In the genomic region with DNA sequence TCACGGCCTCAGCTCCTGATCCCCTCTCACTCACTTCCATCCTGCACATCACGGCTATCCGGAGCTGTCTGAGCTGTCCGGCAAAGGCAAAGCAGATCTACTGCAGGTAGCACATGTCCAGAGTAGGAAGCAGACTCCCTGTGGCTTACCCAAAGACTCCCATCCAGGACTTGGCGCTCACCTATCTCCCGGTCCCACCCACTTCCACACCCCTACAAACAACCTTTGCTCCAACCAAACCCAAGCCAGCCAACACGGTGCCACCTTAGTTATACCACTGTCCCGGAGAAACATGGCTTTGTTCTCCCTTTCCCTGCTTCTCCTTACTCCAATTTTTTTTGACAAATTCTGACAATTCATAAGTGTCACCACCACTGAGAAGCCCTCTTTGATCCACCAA, we compare ENCODE assay signal across 16 mouse cellular contexts. TPM values are rescaled to one million over a fixed set of nuclear protein-coding genes. Genes with fewer than 3 reads are reported as not detected.
"Had no signal": no experiment of that assay in that cellular context is flagged by ENCODE, and none has a peak within 500 bp of the region (broad histone marks: within the 10 kb centered on the region; RNA-seq: fewer than 3 reads in every experiment).

No protein-coding gene starts in this region.

- H3K27me3 ChIP-seq: liver, embryonic 12.5 days; lung, embryonic 15.5 days; midbrain, embryonic 13.5 days; neural tube, embryonic 15.5 days; stomach, embryonic 15.5 days had no signal

- H3K27ac ChIP-seq: left cerebral cortex, adult 2 months; limb, embryonic 10.5 days; liver, embryonic 12.5 days; lung, embryonic 15.5 days; macrophage; midbrain, embryonic 13.5 days; neural tube, embryonic 15.5 days; stomach, embryonic 15.5 days had no signal

- DNase-seq: kidney, adult 18-20 months; kidney, postnatal 10 days; kidney, postnatal 4 days; lung, postnatal 14 days; right cerebral cortex, postnatal 4 days; thymus, postnatal 4 days had no signal

- H3K4me2 ChIP-seq: liver, embryonic 12.5 days; lung, embryonic 15.5 days; midbrain, embryonic 13.5 days; neural tube, embryonic 15.5 days; stomach, embryonic 15.5 days had no signal

- H3K4me1 ChIP-seq: limb, embryonic 10.5 days; liver, embryonic 12.5 days; lung, embryonic 15.5 days; stomach, embryonic 15.5 days had no signal

- H3K9ac ChIP-seq: liver, embryonic 12.5 days; lung, embryonic 15.5 days; midbrain, embryonic 13.5 days; neural tube, embryonic 15.5 days; stomach, embryonic 15.5 days had no signal

- H3K4me3 ChIP-seq: left cerebral cortex, adult 2 months; limb, embryonic 10.5 days; liver, embryonic 12.5 days; lung, embryonic 15.5 days; midbrain, embryonic 13.5 days; myocyte; neural tube, embryonic 15.5 days; stomach, embryonic 15.5 days had no signal

- H3K9me3 ChIP-seq: limb, embryonic 10.5 days; lung, embryonic 15.5 days; midbrain, embryonic 13.5 days; neural tube, embryonic 15.5 days; stomach, embryonic 15.5 days had no signal

- H3K36me3 ChIP-seq: limb, embryonic 10.5 days; liver, embryonic 12.5 days; lung, embryonic 15.5 days; stomach, embryonic 15.5 days had no signal

- ATAC-seq: liver, embryonic 12.5 days; midbrain, embryonic 13.5 days had no signal

RNA-seq across cellular contexts. Expression of a gene that starts 49.5 kb away (rescaled TPM):
- polyA plus RNA-seq: liver, embryonic 12.5 days; liver, embryonic 16.5 days; macrophage; myocyte had no signal
